Mouse (Mus musculus): ENCODE measurements at regions not wholly inside any gene's neighbourhood (a gene's known extent, or its start where the extent isn't known, plus 50 kb on each side); places are given as distances from the start of the nearest gene placed in this dataset.

DNA sequence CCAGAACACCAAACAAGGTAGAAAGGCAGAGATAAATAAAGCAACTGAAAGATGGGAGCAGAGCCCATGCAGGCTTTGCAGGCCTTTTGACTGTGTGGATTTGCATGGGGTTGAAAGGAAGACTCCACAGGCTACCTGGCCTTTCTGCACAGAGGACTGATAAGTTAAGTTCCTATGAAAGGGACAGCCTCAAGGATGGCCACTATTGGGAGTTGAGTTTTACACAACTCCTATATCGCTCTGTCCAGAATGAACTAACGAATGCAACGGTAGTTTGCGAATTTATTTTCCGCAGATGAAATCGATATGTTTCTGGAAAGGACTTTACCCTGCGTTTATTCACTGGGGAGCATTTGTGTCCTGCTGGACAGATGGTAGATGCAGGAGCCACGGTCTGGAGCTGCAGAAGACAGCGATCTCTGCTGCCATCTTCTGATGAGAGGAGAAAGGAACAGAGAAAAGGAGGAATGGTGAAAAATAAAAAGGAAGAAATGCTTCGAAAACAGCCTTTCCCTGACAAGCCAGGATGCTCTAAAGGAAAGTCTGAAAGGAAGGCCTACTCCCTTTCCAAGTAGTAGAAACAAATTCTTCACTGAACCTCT, 285.2 kb downstream of the Galc start:
- DNase-seq (ENCODE audit: low read depth): peak; percentile 69
- TF ChIP-seq CTCF (IDR thresholded peaks at IDR 0.05; ENCODE audit: borderline replicate concordance, extremely low read depth, insufficient read depth, insufficient read length) (peak; percentile 59; the same call in 1 of the 2 replicates), POLR2A (IDR thresholded peaks at IDR 0.05; ENCODE audit: borderline replicate concordance, extremely low read depth, insufficient read depth, insufficient read length, poor library complexity, severe bottlenecking) (no peak)

DNA sequence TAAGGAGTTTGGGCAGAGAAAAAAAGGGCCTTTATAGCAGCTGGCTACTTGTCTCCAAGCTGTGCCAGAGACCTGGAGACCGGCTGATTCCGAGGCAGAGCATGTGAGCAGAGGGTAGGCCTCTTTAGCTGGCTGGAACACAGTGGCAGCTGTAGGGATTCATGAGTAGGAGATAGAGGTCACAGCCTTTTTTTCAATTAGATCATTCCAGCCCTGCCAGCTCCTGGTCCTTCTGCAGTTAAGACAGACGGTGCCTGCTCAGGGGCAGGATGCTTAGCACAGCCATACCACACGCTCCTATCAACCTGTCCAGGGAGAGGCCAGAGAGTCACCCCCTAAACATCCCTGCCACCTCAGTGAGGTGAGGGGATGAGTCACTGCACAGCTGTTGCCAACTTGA, 302.1 kb downstream of the Galc start:
- no peak for TF ChIP-seq POLR2A (IDR thresholded peaks at IDR 0.05; ENCODE audit: borderline replicate concordance, extremely low read depth, insufficient read depth, insufficient read length, poor library complexity, severe bottlenecking)
- TF ChIP-seq CTCF (IDR thresholded peaks at IDR 0.05; ENCODE audit: borderline replicate concordance, extremely low read depth, insufficient read depth, insufficient read length): no peak
- no peak for DNase-seq (ENCODE audit: low read depth)

GRCm38 (mm10) chr12:97953336-97953735, 305.9 kb downstream of the Galc start:
- DNase-seq (ENCODE audit: low read depth): no peak
- TF ChIP-seq POLR2A (IDR thresholded peaks at IDR 0.05; ENCODE audit: borderline replicate concordance, extremely low read depth, insufficient read depth, insufficient read length, poor library complexity, severe bottlenecking): no peak
- no peak for TF ChIP-seq CTCF (IDR thresholded peaks at IDR 0.05; ENCODE audit: borderline replicate concordance, extremely low read depth, insufficient read depth, insufficient read length)

DNA sequence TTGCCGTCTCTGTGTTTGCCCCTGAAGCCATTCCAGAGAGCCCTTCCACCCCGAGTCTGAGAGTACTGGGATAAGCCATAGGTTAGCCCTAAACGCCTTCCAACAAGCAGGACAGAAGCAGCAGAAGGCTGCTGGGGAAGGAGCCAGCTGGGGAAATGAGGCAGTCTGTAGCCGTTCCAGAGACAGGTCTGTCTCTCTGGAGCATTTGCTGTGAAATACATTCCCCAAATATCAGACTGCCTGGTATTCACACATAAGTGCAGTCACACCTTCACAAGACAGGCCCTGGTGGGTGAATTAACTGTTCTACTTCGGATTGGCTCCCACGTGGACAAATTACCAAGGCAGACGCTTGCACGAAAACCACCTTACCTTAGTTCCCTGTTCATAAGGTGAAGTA, 307.1 kb downstream of the Galc start:
- peak; percentile 43 for DNase-seq (ENCODE audit: low read depth)
- TF ChIP-seq POLR2A (IDR thresholded peaks at IDR 0.05; ENCODE audit: borderline replicate concordance, extremely low read depth, insufficient read depth, insufficient read length, poor library complexity, severe bottlenecking) (no peak), CTCF (IDR thresholded peaks at IDR 0.05; ENCODE audit: borderline replicate concordance, extremely low read depth, insufficient read depth, insufficient read length) (no peak)

DNA sequence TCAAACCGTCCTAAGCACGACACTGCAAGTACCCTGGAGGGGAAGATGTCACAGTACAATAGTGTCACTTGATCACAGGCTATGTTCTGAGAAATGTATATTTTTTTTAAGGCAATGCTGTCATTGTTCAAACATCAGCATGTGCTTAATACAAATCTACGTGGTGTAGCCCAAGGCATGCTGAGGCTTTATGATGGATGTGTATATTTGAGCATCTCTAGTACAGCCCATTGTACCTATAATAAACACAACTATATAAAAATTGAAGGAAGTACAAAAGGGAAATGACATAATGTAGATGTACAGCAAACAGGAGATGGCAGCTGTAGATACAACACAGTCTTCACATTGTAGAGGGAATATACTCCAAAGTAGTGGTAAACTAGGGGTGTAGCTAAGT, 309.2 kb downstream of the Galc start:
- TF ChIP-seq CTCF (IDR thresholded peaks at IDR 0.05; ENCODE audit: borderline replicate concordance, extremely low read depth, insufficient read depth, insufficient read length): no peak
- no peak for TF ChIP-seq POLR2A (IDR thresholded peaks at IDR 0.05; ENCODE audit: borderline replicate concordance, extremely low read depth, insufficient read depth, insufficient read length, poor library complexity, severe bottlenecking)
- no peak for DNase-seq (ENCODE audit: low read depth)

GRCm38 (mm10) chr12:97947421-97947820, 311.8 kb downstream of the Galc start:
- DNase-seq (ENCODE audit: low read depth): no peak
- TF ChIP-seq POLR2A (IDR thresholded peaks at IDR 0.05; ENCODE audit: borderline replicate concordance, extremely low read depth, insufficient read depth, insufficient read length, poor library complexity, severe bottlenecking) (no peak), CTCF (IDR thresholded peaks at IDR 0.05; ENCODE audit: borderline replicate concordance, extremely low read depth, insufficient read depth, insufficient read length) (no peak)

- no peak for DNase-seq (ENCODE audit: low read depth)
These were observed 320.9 kb downstream of the Galc start for GRCm38 (mm10) chr12:97938361-97938760.

DNA sequence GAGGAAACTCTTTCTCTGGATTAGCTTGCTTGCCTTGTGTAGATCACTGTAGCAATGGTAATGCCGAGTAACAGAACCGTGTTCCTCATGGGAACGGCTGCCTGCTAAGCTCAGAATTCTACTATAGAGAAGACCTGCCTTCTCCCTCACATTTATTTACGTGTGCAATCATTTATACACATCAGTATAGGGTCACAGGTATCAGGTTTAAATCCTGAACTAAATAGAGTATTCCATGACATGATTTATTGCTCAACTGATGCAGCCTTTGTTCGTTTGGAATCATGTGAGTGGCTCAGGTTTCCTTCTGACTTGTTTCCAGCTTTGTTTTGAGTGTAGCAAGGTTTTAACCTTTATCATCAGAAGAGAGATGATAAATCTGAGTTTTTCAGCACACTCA, 329.4 kb downstream of the Galc start:
- DNase-seq (ENCODE audit: low read depth): no peak
- no peak for TF ChIP-seq POLR2A (IDR thresholded peaks at IDR 0.05; ENCODE audit: borderline replicate concordance, extremely low read depth, insufficient read depth, insufficient read length, poor library complexity, severe bottlenecking)
- no peak for TF ChIP-seq CTCF (IDR thresholded peaks at IDR 0.05; ENCODE audit: borderline replicate concordance, extremely low read depth, insufficient read depth, insufficient read length)

More at GRCm38 (mm10) chr12:97938361-97938760, 320.9 kb downstream of the Galc start:
- TF ChIP-seq POLR2A (IDR thresholded peaks at IDR 0.05; ENCODE audit: borderline replicate concordance, extremely low read depth, insufficient read depth, insufficient read length, poor library complexity, severe bottlenecking): no peak
- TF ChIP-seq CTCF (IDR thresholded peaks at IDR 0.05; ENCODE audit: borderline replicate concordance, extremely low read depth, insufficient read depth, insufficient read length): no peak

DNA sequence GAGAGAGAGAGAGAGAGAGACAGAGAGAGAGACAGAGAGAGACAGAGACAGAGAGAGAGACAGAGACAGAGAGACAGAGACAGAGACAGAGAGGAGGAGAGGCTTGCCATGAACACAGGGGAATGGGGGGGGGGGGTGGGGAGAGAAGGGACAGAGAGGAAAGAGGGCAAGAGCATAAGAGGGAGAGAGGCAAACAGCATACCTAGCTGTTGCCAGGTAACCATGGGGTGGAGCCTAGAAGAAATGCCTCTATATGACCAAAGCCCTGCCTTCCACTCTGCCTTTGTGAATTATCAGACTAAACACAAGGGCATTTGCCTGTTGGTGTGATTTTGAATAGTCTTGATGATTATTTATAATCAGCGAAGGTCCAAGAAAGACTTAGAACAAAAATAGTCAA, 332.2 kb downstream of the Galc start:
- TF ChIP-seq POLR2A (IDR thresholded peaks at IDR 0.05; ENCODE audit: borderline replicate concordance, extremely low read depth, insufficient read depth, insufficient read length, poor library complexity, severe bottlenecking) (no peak), CTCF (IDR thresholded peaks at IDR 0.05; ENCODE audit: borderline replicate concordance, extremely low read depth, insufficient read depth, insufficient read length) (no peak)
- no peak for DNase-seq (ENCODE audit: low read depth)

GRCm38 (mm10) chr12:97921349-97922264, 337.7 kb downstream of the Galc start:
- TF ChIP-seq POLR2A (IDR thresholded peaks at IDR 0.05; ENCODE audit: borderline replicate concordance, extremely low read depth, insufficient read depth, insufficient read length, poor library complexity, severe bottlenecking) (no peak), CTCF (IDR thresholded peaks at IDR 0.05; ENCODE audit: borderline replicate concordance, extremely low read depth, insufficient read depth, insufficient read length) (no peak)
- DNase-seq (ENCODE audit: low read depth): peak; percentile 62

- no peak for DNase-seq (ENCODE audit: low read depth)
- TF ChIP-seq POLR2A (IDR thresholded peaks at IDR 0.05; ENCODE audit: borderline replicate concordance, extremely low read depth, insufficient read depth, insufficient read length, poor library complexity, severe bottlenecking) (no peak), CTCF (IDR thresholded peaks at IDR 0.05; ENCODE audit: borderline replicate concordance, extremely low read depth, insufficient read depth, insufficient read length) (no peak)
These were observed 340.8 kb downstream of the Galc start for GRCm38 (mm10) chr12:97918416-97918815.

All from brain, embryonic 14.5 days (tissue).